Comparison of ENCODE assay signal across 8 mouse cellular contexts in the genomic region with DNA sequence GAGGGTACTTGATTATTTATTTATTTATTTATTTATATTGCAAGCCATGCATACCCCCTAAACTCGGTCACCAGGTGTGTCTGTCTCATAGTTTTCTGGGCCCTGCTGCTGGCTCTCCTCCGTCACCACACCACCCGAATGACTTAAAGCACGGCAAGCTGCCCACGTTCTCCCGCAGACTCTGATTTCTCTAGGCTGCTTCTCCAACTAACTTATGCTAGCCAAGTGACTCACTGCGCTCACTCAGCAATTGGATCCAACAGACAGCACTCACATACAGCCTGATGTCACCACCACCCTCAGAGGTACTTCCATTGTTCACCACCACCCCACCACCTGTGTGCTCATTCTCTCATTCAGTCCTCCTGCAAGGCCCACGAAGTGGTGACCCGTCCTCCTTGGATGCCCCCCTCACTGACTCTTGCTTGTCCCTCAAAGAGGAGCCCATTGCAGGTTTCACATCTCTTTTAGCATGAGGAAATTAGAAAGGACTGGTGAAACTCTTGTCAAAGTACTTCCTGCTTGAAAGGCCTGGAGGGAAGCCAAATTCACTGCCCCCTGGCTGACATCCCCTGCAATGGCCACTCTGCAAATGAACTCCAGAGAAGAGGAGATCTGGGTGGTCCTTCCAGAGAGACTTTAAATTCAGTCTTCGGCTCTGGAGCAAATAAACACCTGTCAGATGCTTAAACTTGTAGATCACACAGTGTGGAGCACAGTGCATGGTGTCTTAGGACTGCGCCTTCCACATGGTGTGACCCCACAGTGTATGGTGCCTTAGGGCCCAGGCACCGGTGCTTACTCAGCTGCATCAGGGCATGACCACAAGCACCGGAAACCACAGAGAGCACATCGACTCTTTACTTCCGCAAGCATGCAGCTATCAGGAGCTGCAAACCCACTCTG.
DNase-seq lines count a peak whose midpoint lies in the region; ATAC-seq and TF ChIP-seq lines count a peak whose summit lies in the region.

No protein-coding gene starts in this region.

- H3K36me3 ChIP-seq in heart, embryonic 16.5 days (ENCODE audit: control insufficient read depth, insufficient read depth) = no peaks in the 10 kb centered on the region

- ATAC-seq in heart, embryonic 16.5 days (replicated peaks; ENCODE audit: extremely low read depth, insufficient read depth, low FRiP score) = peak; percentile 71; the same call in 1 of the 2 replicates

- H3K4me1 ChIP-seq in heart, embryonic 16.5 days (ENCODE audit: control insufficient read depth, insufficient read depth, low read length) = peaks cover 8% of the 10 kb centered on the region

- H3K9ac ChIP-seq in heart, embryonic 16.5 days (ENCODE audit: low read length) = no peak overlapping the region

- H3K4me2 ChIP-seq in heart, embryonic 16.5 days (ENCODE audit: low read depth, low read length) = no peak overlapping the region

- 0 out of 2 replicates have a peak overlapping the region, but pooled peaks have one; percentile 39 for H3K27ac ChIP-seq in layer of hippocampus, adult 2 months
- no peak overlapping the region for H3K27ac ChIP-seq in heart, embryonic 16.5 days (ENCODE audit: low read length)

- no peaks in the 10 kb centered on the region for H3K27me3 ChIP-seq in heart, embryonic 16.5 days (ENCODE audit: control insufficient read depth, insufficient read depth, low read length)

- 79% methylated on average over 15 of the region's 15 CpGs for WGBS in heart, embryonic 16.5 days

- DNase-seq in layer of hippocampus, adult 2 months (ENCODE audit: low spot score in 2 of 2) = peak; percentile 36 to 79
- no peak for DNase-seq in layer of hippocampus, postnatal 14 days (ENCODE audit: low spot score in 2 of 2)
- peak; percentile 32 for DNase-seq in adrenal gland, postnatal 14 days
- peak; percentile 34 to 92 for DNase-seq in left cerebral cortex, postnatal 25 days (ENCODE audit: low spot score in 2 of 2)
- peak; percentile 60 for DNase-seq in mesoderm, embryonic 11.5 days (ENCODE audit: low read depth, low spot score)
- peak; percentile 72 for DNase-seq in telencephalon, adult 2 months (ENCODE audit: low read depth, low spot score)
- no peak for DNase-seq in urinary bladder, postnatal 4 days (ENCODE audit: low spot score in 2 of 2)

- no peaks in the 10 kb centered on the region for H3K9me3 ChIP-seq in heart, embryonic 16.5 days (replicated peaks; ENCODE audit: control insufficient read depth, low read length)

- peak; percentile 52 for TF ChIP-seq CTCF in layer of hippocampus, adult 2 months (conservative IDR thresholded peaks at IDR 0.05)

- intact Hi-C loops in left cerebral cortex, postnatal 25 days (cut with DNase I) = loop anchor here (5.0 kb wide), 1 partner anchor 254 kb away; no protein-coding TSS in a partner anchor

- H3K4me3 ChIP-seq in layer of hippocampus, adult 2 months = no peak overlapping the region
- H3K4me3 ChIP-seq in heart, embryonic 16.5 days (ENCODE audit: low read length) = no peak overlapping the region

Comparison
In these comparisons a context has a peak if more than half of its experiments do, and no peak if none do; other contexts are left out.
1. DNase-seq: peak in layer of hippocampus, adult 2 months (2 of 2), adrenal gland, postnatal 14 days (single experiment), left cerebral cortex, postnatal 25 days (2 of 2), mesoderm, embryonic 11.5 days (single experiment) and telencephalon, adult 2 months (single experiment); none in layer of hippocampus, postnatal 14 days (0 of 2) and urinary bladder, postnatal 4 days (0 of 2).